Mouse (Mus musculus) large intestine, adult 2 months (tissue): ENCODE results near the gene Actr1a. TPM values are rescaled to one million over a fixed set of nuclear protein-coding genes. Genes with fewer than 3 reads are reported as not detected.

Experiments used
- DNase-seq: peaks from one replicate; pipeline ENCODE4 v3.0.0-alpha.2; 2012; ENCODE audit warnings: low read depth, low spot score
- WGBS: fragments of 180-500 bp; shearing (Covaris S2); methylation state at CpG from one replicate; pipeline ENCODE4 v1.1.7; 2018; 5-methylcytosine and 5-hydroxymethylcytosine counted together
- polyA plus RNA-seq: library from polyadenylated mRNA; depleted of rRNA; stranded (reverse); fragments of >200 nt; gene quantifications from 2 replicates; pipeline ENCODE4 v1.2.3, GENCODE M21; 2012; rRNA removed

Actr1a gene
- polyA plus RNA-seq, 1 experiment = 105 TPM

DNA sequence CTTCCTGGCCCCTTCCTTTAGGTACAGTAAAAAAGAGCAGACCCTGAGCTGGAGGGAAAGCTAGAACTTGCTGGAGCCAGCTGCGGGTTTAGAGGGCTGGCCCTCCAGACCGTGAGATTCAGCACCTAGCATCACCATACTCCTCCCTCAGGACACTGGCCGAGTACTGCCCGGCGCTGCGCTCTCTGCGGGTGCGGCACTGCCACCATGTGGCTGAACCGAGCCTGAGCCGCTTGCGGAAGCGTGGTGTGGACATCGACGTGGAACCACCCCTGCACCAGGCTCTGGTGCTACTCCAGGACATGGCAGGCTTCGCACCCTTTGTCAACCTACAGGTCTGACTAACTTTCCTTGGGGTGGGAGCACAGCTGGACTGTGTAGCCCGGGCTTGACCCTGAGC, 65.6 kb downstream of the Actr1a start:
- 4% methylated on average over 16 of the region's 16 CpGs for WGBS
- DNase-seq = no peak

DNA sequence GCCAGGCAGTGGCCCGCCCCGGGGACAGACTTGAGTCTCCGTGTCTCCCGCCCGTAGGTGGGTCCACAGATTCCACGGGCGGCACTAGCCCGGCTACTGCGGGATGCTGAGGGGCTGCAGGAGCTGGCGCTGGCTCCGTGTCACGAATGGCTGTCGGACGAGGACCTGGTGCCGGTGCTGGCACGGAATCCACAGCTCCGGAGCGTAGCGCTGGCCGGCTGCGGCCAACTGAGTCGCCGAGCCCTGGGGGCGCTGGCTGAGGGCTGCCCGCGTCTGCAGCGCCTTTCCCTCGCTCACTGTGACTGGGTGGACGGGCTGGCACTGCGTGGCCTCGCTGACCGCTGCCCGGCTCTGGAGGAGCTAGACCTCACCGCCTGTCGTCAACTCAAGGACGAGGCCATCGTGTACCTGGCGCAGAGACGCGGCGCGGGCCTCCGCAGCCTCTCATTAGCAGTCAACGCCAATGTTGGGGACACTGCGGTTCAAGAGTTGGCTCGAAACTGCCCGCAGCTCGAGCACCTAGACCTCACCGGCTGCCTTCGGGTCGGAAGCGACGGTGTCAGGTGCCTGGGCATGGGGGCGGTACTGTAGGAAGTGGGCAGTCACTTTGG, 66.4 kb downstream of the Actr1a start:
- no peak for DNase-seq
- 2% methylated on average over 50 of the region's 54 CpGs for WGBS

DNA sequence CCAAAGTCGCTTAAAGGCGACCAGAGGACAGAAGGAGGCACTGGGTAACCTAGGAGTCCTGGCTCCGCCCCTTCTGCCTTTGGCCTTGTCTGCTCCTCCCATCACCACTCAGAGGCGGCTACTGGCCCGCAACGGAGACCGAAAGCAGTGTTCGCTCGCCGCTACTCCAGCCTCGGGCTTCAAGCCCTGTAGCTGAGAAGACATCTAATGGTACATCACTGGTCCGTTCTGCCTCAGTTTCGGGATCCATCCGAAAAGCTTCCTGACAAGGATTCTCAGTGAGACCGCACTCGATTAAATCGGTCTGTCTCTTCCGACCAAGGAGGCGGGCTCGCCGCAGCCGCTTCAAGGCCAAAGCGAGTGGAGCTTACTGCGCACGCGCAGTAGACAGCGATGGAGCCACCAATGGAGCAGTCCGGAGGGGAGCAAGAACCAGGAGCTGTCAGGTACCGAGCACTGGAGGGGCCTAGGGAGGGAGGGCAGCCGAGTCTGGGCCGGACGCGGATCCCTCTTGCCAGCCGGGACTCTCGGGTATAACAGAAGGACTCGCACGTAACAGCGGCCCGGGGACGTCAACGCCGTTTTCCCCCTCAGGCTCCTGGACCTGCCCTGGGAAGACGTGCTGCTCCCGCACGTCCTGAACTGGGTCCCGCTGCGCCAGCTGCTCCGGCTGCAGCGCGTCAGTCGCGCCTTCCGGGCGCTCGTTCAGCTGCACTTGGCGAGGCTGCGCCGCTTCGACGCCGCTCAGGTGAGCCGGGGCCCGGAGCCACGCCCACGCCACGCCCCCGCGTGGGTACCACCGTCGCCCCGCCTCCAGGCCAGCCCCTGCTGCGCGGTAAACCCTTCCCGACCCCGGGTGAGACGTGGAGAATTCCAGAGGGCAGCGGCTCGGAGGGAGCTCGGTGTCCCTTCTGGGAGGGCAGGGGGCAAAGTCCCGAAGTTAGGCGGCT, 67.2 kb downstream of the Actr1a start, which contains the start of gene Fbxl15:
Gene Fbxl15, plus strand, starts transcription at position 104 of the 950 bp plus-strand sequence.
- no peak for DNase-seq

DNA sequence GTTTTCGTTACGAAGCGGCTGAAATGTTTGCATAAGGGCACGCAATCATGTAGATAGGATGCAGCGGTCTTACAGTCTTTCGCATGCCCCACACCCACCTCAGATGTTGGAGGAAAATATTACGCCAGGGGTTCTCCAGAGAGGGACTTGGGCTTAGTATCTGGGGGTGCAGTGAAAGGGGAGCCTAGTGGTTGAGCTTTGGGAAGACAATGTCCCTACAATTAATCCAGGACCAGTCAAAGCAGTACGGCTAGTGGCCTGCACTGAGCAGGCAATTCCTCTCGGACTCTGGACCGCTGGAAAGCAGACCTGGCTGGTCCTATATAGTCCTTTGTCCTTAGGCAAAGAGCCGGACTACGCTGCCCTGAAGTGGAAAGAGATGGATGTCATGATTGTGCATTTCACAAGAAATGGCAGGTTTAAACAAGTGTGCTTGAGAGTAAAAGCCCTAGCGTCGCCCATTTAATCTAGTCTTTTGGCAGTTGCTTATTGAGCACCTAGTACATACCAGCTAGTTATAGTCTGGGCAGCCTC, 68.0 kb downstream of the Actr1a start:
- DNase-seq = no peak
- 21% methylated on average over 14 of the region's 14 CpGs for WGBS

More for the DNA sequence above, 67.2 kb downstream of the Actr1a start, which contains the start of gene Fbxl15:
- under 1% methylated on average over 81 of the region's 81 CpGs for WGBS

Other genes with a start within 250 kb of the Actr1a start
- not detected in 2 replicates for gene Pitx3, start 247.4 kb downstream of the Actr1a start, polyA plus RNA-seq
- 67.8 and 92.2 TPM in 2 replicates for gene Gbf1, start 243.2 kb downstream of the Actr1a start, polyA plus RNA-seq
- 40.8 and 47.2 TPM in 2 replicates for gene Nfkb2, start 91.4 kb downstream of the Actr1a start, polyA plus RNA-seq
- gene Psd, start 68.6 kb downstream of the Actr1a start, polyA plus RNA-seq = 29.0 and 38.8 TPM in 2 replicates
- gene Fbxl15, start 67.6 kb downstream of the Actr1a start, polyA plus RNA-seq = 14.5 and 19.4 TPM in 2 replicates
- gene Cuedc2, start 57.0 kb downstream of the Actr1a start, polyA plus RNA-seq = 46.7 and 47.9 TPM in 2 replicates
- 23.1 and 26.0 TPM in 2 replicates for gene Mfsd13a, start 54.6 kb downstream of the Actr1a start, polyA plus RNA-seq
- gene 2310034G01Rik, start 45.4 kb downstream of the Actr1a start, polyA plus RNA-seq = 2.4 and 4.9 TPM in 2 replicates
- gene Sufu, start 1.1 kb upstream of the Actr1a start, polyA plus RNA-seq = 6.6 and 8.1 TPM in 2 replicates
- 16.4 and 19.7 TPM in 2 replicates for gene Trim8, start 106.0 kb upstream of the Actr1a start, polyA plus RNA-seq
- 5.6 and 7.6 TPM in 2 replicates for gene Arl3, start 177.4 kb upstream of the Actr1a start, polyA plus RNA-seq
- 1.7 and 1.8 TPM in 2 replicates for gene Sfxn2, start 177.6 kb upstream of the Actr1a start, polyA plus RNA-seq
- 35.5 and 41.8 TPM in 2 replicates for gene Wbp1l, start 203.3 kb upstream of the Actr1a start, polyA plus RNA-seq